Mouse (Mus musculus): Measurements from ENCODE around the gene A230050P20Rik. TPM values are rescaled to one million over a fixed set of nuclear protein-coding genes. Genes with fewer than 3 reads are reported as not detected.

Gene A230050P20Rik
- polyA plus RNA-seq, 1 experiment from 2014 or later, result 6.9 TPM

GRCm38 (mm10) chr9:20869246-20869645, 804 bp downstream of the A230050P20Rik start:
- no peaks in the 10 kb centered on the region for H3K27me3 ChIP-seq (ENCODE audit: control insufficient read depth, insufficient read depth, low read length)
- no peak overlapping the region; the same call in 1 of the 2 replicates for H3K27ac ChIP-seq (replicated peaks)
- WGBS, result 4% methylated on average over 19 of the region's 19 CpGs
- no peaks in the 10 kb centered on the region for H3K4me1 ChIP-seq (replicated peaks; ENCODE audit: control insufficient read depth, insufficient read depth)
- peak overlapping the region; percentile 71 for H3K9ac ChIP-seq (ENCODE audit: low read length)
- peak overlapping the region; percentile 61 for H3K4me3 ChIP-seq (ENCODE audit: low read depth, low read length)
- peak overlapping the region; percentile 76 for H3K4me2 ChIP-seq (replicated peaks; ENCODE audit: low read depth)
- TF ChIP-seq EP300 (optimal IDR thresholded peaks at IDR 0.05) (no peak), CTCF (IDR thresholded peaks at IDR 0.05; ENCODE audit: low read depth) (no peak)
- H3K9me3 ChIP-seq (ENCODE audit: control insufficient read depth, low read length), result no peaks in the 10 kb centered on the region
- ATAC-seq (ENCODE audit: low FRiP score, low TSS enrichment) (no peak; the same call in 1 of the 2 replicates), DNase-seq (ENCODE audit: low spot score) (no peak)
- no peaks in the 10 kb centered on the region for H3K36me3 ChIP-seq (ENCODE audit: control insufficient read depth, insufficient read depth, low read length)

- H3K4me1 ChIP-seq (replicated peaks; ENCODE audit: control insufficient read depth, insufficient read depth), result no peaks in the 10 kb centered on the region
- DNase-seq (ENCODE audit: low spot score) (no peak), ATAC-seq (ENCODE audit: low FRiP score, low TSS enrichment) (no peak)
- no peak overlapping the region for H3K9ac ChIP-seq (ENCODE audit: low read length)
- TF ChIP-seq CTCF (IDR thresholded peaks at IDR 0.05; ENCODE audit: low read depth), result peak; percentile 29
- no peak for TF ChIP-seq EP300 (optimal IDR thresholded peaks at IDR 0.05)
- no peak overlapping the region for H3K4me2 ChIP-seq (replicated peaks; ENCODE audit: low read depth)
- no peaks in the 10 kb centered on the region for H3K27me3 ChIP-seq (ENCODE audit: control insufficient read depth, insufficient read depth, low read length)
- H3K4me3 ChIP-seq (ENCODE audit: low read depth, low read length), result no peak overlapping the region
- H3K9me3 ChIP-seq (ENCODE audit: control insufficient read depth, low read length), result no peaks in the 10 kb centered on the region
- no peaks in the 10 kb centered on the region for H3K36me3 ChIP-seq (ENCODE audit: control insufficient read depth, insufficient read depth, low read length)
- WGBS, result 77% methylated on average over 12 of the region's 12 CpGs
- H3K27ac ChIP-seq (replicated peaks), result no peak overlapping the region
Measured at GRCm38 (mm10) chr9:20870211-20871173, 2.0 kb downstream of the A230050P20Rik start.

DNA sequence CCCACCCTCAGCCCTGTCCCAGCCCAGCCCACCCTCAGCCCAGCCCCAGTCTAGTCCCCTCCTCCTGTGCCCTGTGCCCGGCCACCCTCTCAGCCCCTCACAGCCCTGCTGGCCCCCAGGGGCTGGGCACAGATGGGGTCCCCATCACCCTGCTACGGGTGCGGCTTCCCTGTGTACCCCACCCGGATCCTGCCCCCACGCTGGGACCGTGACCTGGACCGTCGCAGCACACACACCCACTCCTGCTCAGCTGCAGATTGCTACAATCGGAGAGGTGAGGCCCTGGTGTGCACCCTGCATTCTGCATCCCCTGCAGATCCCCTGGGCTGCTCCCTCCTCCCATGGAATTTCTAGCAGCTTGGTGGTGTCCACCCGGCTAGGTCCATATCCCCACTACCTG, 4.5 kb downstream of the A230050P20Rik start:
- Histone ChIP-seq H3K9me3 (ENCODE audit: control insufficient read depth, low read length) (no peaks in the 10 kb centered on the region), H3K27me3 (ENCODE audit: control insufficient read depth, insufficient read depth, low read length) (no peaks in the 10 kb centered on the region), H3K4me3 (ENCODE audit: low read depth, low read length) (no peak overlapping the region), H3K4me2 (replicated peaks; ENCODE audit: low read depth) (no peak overlapping the region), H3K9ac (ENCODE audit: low read length) (no peak overlapping the region), H3K4me1 (replicated peaks; ENCODE audit: control insufficient read depth, insufficient read depth) (no peaks in the 10 kb centered on the region), H3K36me3 (ENCODE audit: control insufficient read depth, insufficient read depth, low read length) (no peaks in the 10 kb centered on the region), H3K27ac (replicated peaks) (no peak overlapping the region)
- 82% methylated on average over 9 of the region's 10 CpGs for WGBS
- ATAC-seq (ENCODE audit: low FRiP score, low TSS enrichment) (no peak), DNase-seq (ENCODE audit: low spot score) (no peak)
- TF ChIP-seq EP300 (optimal IDR thresholded peaks at IDR 0.05) (no peak), CTCF (IDR thresholded peaks at IDR 0.05; ENCODE audit: low read depth) (no peak)

DNA sequence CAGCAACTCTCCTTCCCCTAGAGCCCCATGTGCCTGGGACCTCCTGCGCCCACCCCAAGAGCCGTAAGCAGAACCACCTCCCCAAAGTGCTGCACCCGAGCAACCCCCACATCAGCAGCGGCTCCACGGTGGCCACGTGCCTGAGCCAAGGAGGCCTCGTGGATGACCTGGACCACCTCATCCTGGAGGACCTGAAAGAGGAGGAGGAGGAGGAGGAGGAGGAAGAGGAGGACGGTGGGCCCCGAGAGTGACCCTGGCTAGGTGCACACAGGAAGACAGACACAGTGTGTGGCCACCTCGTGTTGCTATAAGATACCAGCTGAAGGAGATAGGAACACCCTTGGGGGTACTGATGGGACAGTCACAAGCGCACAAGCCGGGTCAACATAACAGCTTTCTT, 5.1 kb downstream of the A230050P20Rik start:
- no peak overlapping the region for H3K4me2 ChIP-seq (replicated peaks; ENCODE audit: low read depth)
- no peak overlapping the region for H3K27ac ChIP-seq (replicated peaks)
- no peak overlapping the region for H3K4me3 ChIP-seq (ENCODE audit: low read depth, low read length)
- H3K36me3 ChIP-seq (ENCODE audit: control insufficient read depth, insufficient read depth, low read length), result no peaks in the 10 kb centered on the region
- H3K9ac ChIP-seq (ENCODE audit: low read length), result no peak overlapping the region
- H3K9me3 ChIP-seq (ENCODE audit: control insufficient read depth, low read length), result no peaks in the 10 kb centered on the region
- DNase-seq (ENCODE audit: low spot score) (no peak), ATAC-seq (ENCODE audit: low FRiP score, low TSS enrichment) (no peak)
- H3K27me3 ChIP-seq (ENCODE audit: control insufficient read depth, insufficient read depth, low read length), result no peaks in the 10 kb centered on the region
- TF ChIP-seq EP300 (optimal IDR thresholded peaks at IDR 0.05), result no peak
- no peak for TF ChIP-seq CTCF (IDR thresholded peaks at IDR 0.05; ENCODE audit: low read depth)
- 89% methylated on average over 12 of the region's 12 CpGs for WGBS
- H3K4me1 ChIP-seq (replicated peaks; ENCODE audit: control insufficient read depth, insufficient read depth), result no peaks in the 10 kb centered on the region

DNA sequence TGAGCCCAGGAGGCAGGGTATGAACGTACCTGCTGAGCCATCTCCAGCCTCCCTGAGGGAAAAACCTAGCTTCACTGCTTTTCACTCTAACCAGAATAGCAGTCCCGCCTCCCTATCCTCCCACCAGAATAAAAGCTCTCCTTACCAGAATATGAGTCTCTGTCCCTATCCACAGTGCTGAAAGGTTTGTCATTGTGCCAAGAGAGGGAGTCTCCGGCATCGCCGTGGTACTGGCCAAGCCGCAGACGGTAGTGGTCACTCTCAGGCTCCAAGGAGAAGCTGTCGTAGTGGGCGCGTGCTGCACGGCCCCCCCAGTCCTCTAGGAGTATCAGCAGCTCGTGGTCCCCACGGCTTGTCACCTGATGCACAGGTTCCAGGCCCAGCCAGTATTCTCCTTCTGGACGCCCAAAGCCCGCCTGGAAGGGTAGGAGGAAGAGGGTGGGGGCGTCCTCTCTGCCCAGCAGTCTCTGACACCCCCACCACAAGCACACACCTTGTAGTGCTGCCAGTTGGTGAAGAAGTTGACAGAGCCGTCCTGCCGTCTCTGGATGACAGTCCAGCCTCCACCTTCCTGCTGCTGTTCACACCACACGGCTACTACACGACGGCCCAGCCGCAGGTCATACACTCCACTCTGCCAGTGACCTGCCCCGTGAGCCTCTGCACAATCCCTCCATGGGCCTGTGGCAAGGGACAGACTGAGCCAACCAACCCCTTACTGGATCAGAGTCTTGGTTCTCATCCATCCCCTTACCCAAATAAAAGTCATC, 6.8 kb downstream of the A230050P20Rik start:
- ATAC-seq (ENCODE audit: low FRiP score, low TSS enrichment) (no peak), DNase-seq (ENCODE audit: low spot score) (no peak)
- Histone ChIP-seq H3K4me1 (replicated peaks; ENCODE audit: control insufficient read depth, insufficient read depth) (no peaks in the 10 kb centered on the region), H3K27me3 (ENCODE audit: control insufficient read depth, insufficient read depth, low read length) (no peaks in the 10 kb centered on the region), H3K36me3 (ENCODE audit: control insufficient read depth, insufficient read depth, low read length) (no peaks in the 10 kb centered on the region), H3K27ac (replicated peaks) (no peak overlapping the region), H3K9me3 (ENCODE audit: control insufficient read depth, low read length) (no peaks in the 10 kb centered on the region), H3K4me3 (ENCODE audit: low read depth, low read length) (no peak overlapping the region), H3K4me2 (replicated peaks; ENCODE audit: low read depth) (no peak overlapping the region), H3K9ac (ENCODE audit: low read length) (no peak overlapping the region)
- TF ChIP-seq CTCF (IDR thresholded peaks at IDR 0.05; ENCODE audit: low read depth) (no peak), EP300 (optimal IDR thresholded peaks at IDR 0.05) (no peak)
- WGBS, result 61% methylated on average over 22 of the region's 23 CpGs

Data from stomach, postnatal 0 days (tissue).